Mouse (Mus musculus) kidney, postnatal 0 days (tissue): ENCODE data around the gene Tlcd2. TPM values are rescaled to one million over a fixed set of nuclear protein-coding genes. Genes with fewer than 3 reads are reported as not detected.

ENCODE experiments used
- ATAC-seq: fragments of 200-750 bp; cut with Nextera tagmentation; replicated peaks from 2 replicates; pipeline ENCODE4 v1.8.0; 2017; ENCODE audit warnings: low read depth, moderate number of reproducible peaks, moderate TSS enrichment, moderate library complexity; ENCODE audit not compliant: low FRiP score
- DNase-seq: peaks from one replicate; pipeline ENCODE4 v3.0.0-alpha.2; 2016; ENCODE audit warnings: low spot score
- H3K27ac ChIP-seq: fragments of 300-500 bp; sonication (generic); 2 replicates; pipeline ENCODE4 v1.5.1; 2014; ENCODE audit warnings: mild to moderate bottlenecking
- H3K27me3 ChIP-seq: fragments of 300-500 bp; sonication (generic); 2 replicates; pipeline ENCODE4 v1.6.1; 2014; ENCODE audit warnings: low read length, mixed read lengths; ENCODE audit not compliant: insufficient read depth
- H3K36me3 ChIP-seq: fragments of 300-500 bp; sonication (generic); 2 replicates; pipeline ENCODE4 v1.6.1; 2014; ENCODE audit warnings: low read length, mixed read lengths; ENCODE audit not compliant: insufficient read depth
- H3K4me1 ChIP-seq: fragments of 300-500 bp; sonication (generic); replicated peaks from 2 replicates; pipeline ENCODE4 v1.6.1; 2014; ENCODE audit warnings: antibody characterized with exemption, low read length, mixed read lengths; ENCODE audit not compliant: insufficient read depth
- H3K4me2 ChIP-seq: fragments of 300-500 bp; sonication (generic); 2 replicates; pipeline ENCODE4 v1.6.1; 2014; ENCODE audit warnings: mild to moderate bottlenecking, low read length, moderate library complexity, mixed read lengths
- H3K4me3 ChIP-seq: fragments of 300-500 bp; sonication (generic); replicated peaks from 2 replicates; pipeline ENCODE4 v1.5.1; 2014; ENCODE audit warnings: low read depth, low read length
- H3K9ac ChIP-seq: fragments of 300-500 bp; sonication (generic); 2 replicates; pipeline ENCODE4 v1.6.1; 2014; ENCODE audit warnings: low read depth, low read length
- H3K9me3 ChIP-seq: fragments of 300-500 bp; sonication (generic); replicated peaks from 2 replicates; pipeline ENCODE4 v1.6.1; 2016; ENCODE audit warnings: low read length, inconsistent platforms, mixed read lengths
- CTCF ChIP-seq: IDR thresholded peaks from 2 replicates; pipeline ENCODE4 v1.5.1; 2016; ENCODE audit warnings: antibody characterized with exemption, low read depth, mild to moderate bottlenecking, moderate library complexity
- WGBS: fragments of 180-500 bp; shearing (Covaris S2); extraction: QIAGEN DNeasy Blood & Tissue Kit; methylation state at CpG from one replicate; pipeline ENCODE4 v1.1.7; 2014; 5-methylcytosine and 5-hydroxymethylcytosine counted together
- polyA plus RNA-seq: library from polyadenylated mRNA; unstranded; fragments of >200 nt; fragmentation: Nextera tagmentation; extraction: Ambion mirVana; gene quantifications from 2 replicates; pipeline ENCODE4 v1.2.1, GENCODE M21; 2015

Gene Tlcd2
- polyA plus RNA-seq, 1 experiment from 2014 or later = 9.3 TPM

- ATAC-seq = no peak
- H3K27me3 ChIP-seq = no peaks in the 10 kb centered on the region
- no peaks in the 10 kb centered on the region for H3K9me3 ChIP-seq
- H3K4me1 ChIP-seq = peaks cover 22% of the 10 kb centered on the region
- over 99% methylated on average over 4 of the region's 4 CpGs for WGBS
- DNase-seq = no peak
- no peak overlapping the region for H3K9ac ChIP-seq
- no peak overlapping the region for H3K4me3 ChIP-seq
- peak overlapping the region; percentile 84; the same call in 1 of the 2 replicates for H3K4me2 ChIP-seq
- no peak overlapping the region for H3K27ac ChIP-seq
- peak; percentile 35 for TF ChIP-seq CTCF
- H3K36me3 ChIP-seq = peaks cover 13% of the 10 kb centered on the region
These were observed 5.4 kb downstream of the Tlcd2 start for GRCm38 (mm10) chr11:75466731-75467505.

- Histone ChIP-seq H3K27ac (0 out of 2 replicates have a peak overlapping the region, but pooled peaks have one; percentile 31), H3K4me3 (peak overlapping the region; percentile 36), H3K27me3 (no peaks in the 10 kb centered on the region), H3K9me3 (no peaks in the 10 kb centered on the region), H3K4me1 (peaks cover 15% of the 10 kb centered on the region; the same call in 1 of the 2 replicates), H3K4me2 (peak overlapping the region; percentile 84), H3K36me3 (peaks cover 13% of the 10 kb centered on the region), H3K9ac (peak overlapping the region; percentile 66)
- ATAC-seq (peak; percentile 67), DNase-seq (peak; percentile 87)
- 22% methylated on average over 19 of the region's 19 CpGs for WGBS
- no peak for TF ChIP-seq CTCF
These were observed 6.1 kb downstream of the Tlcd2 start for GRCm38 (mm10) chr11:75467512-75468215.

GRCm38 (mm10) chr11:75468410-75468809 lies 6.9 kb downstream of the Tlcd2 start:
- peak overlapping the region; percentile 36 for H3K4me3 ChIP-seq
- 47% methylated on average over 7 of the region's 7 CpGs for WGBS
- peak overlapping the region; percentile 84 for H3K4me2 ChIP-seq
- no peak overlapping the region for H3K27ac ChIP-seq
- H3K9ac ChIP-seq = peak overlapping the region; percentile 66
- no peak for TF ChIP-seq CTCF
- no peaks in the 10 kb centered on the region for H3K27me3 ChIP-seq
- peaks cover 13% of the 10 kb centered on the region; the same call in 1 of the 2 replicates for H3K4me1 ChIP-seq
- H3K9me3 ChIP-seq = no peaks in the 10 kb centered on the region
- ATAC-seq = no peak
- peaks cover 13% of the 10 kb centered on the region for H3K36me3 ChIP-seq
- DNase-seq = no peak

- Histone ChIP-seq H3K4me2 (no peak overlapping the region), H3K27ac (no peak overlapping the region), H3K4me3 (no peak overlapping the region), H3K4me1 (peaks cover 13% of the 10 kb centered on the region; the same call in 1 of the 2 replicates), H3K9me3 (no peaks in the 10 kb centered on the region), H3K36me3 (peaks cover 13% of the 10 kb centered on the region), H3K27me3 (no peaks in the 10 kb centered on the region), H3K9ac (no peak overlapping the region)
- ATAC-seq (no peak), DNase-seq (no peak)
- 92% methylated on average over 4 of the region's 4 CpGs for WGBS
- TF ChIP-seq CTCF = no peak
These were observed 7.7 kb downstream of the Tlcd2 start for GRCm38 (mm10) chr11:75469261-75469660.

- WGBS = 78% methylated on average over 3 of the region's 3 CpGs
- no peaks in the 10 kb centered on the region for H3K9me3 ChIP-seq
These were observed 9.2 kb downstream of the Tlcd2 start for GRCm38 (mm10) chr11:75470675-75471074.

GRCm38 (mm10) chr11:75472469-75473081 lies 11.1 kb downstream of the Tlcd2 start:
- no peak for TF ChIP-seq CTCF
- WGBS = 75% methylated on average over 11 of the region's 11 CpGs
- no peaks in the 10 kb centered on the region for H3K36me3 ChIP-seq
- no peaks in the 10 kb centered on the region for H3K27me3 ChIP-seq
- no peaks in the 10 kb centered on the region for H3K9me3 ChIP-seq
- H3K4me2 ChIP-seq = no peak overlapping the region
- no peak overlapping the region for H3K27ac ChIP-seq
- H3K9ac ChIP-seq = no peak overlapping the region
- H3K4me3 ChIP-seq = no peak overlapping the region
- DNase-seq (no peak), ATAC-seq (no peak)
- H3K4me1 ChIP-seq = peaks cover 8% of the 10 kb centered on the region; the same call in 1 of the 2 replicates

More at GRCm38 (mm10) chr11:75470675-75471074, 9.2 kb downstream of the Tlcd2 start:
- no peak overlapping the region for H3K9ac ChIP-seq
- H3K27me3 ChIP-seq = no peaks in the 10 kb centered on the region
- no peak for ATAC-seq
- no peak overlapping the region for H3K4me2 ChIP-seq
- H3K4me1 ChIP-seq = peaks cover 13% of the 10 kb centered on the region; the same call in 1 of the 2 replicates
- DNase-seq = no peak
- TF ChIP-seq CTCF = no peak
- no peak overlapping the region for H3K27ac ChIP-seq
- H3K4me3 ChIP-seq = no peak overlapping the region
- 0 out of 2 replicates have a peak, but pooled peaks cover 3% of the 10 kb centered on the region for H3K36me3 ChIP-seq
